Mouse (Mus musculus) CH12.LX (cell line): Measurements from ENCODE around the gene D130043K22Rik. TPM values are rescaled to one million over a fixed set of nuclear protein-coding genes. Genes with fewer than 3 reads are reported as not detected.

Experiments
- DNase-seq: peaks from one replicate; pipeline ENCODE4 v3.0.0-alpha.2; 2013; ENCODE audit errors: extremely low read depth
- H3K27ac ChIP-seq: 2 replicates; pipeline ENCODE4 v1.5.1; 2012; ENCODE audit warnings: low read depth, mild to moderate bottlenecking, control low read depth, moderate library complexity; ENCODE audit not compliant: insufficient read depth
- H3K27me3 ChIP-seq: replicated peaks from 2 replicates; pipeline ENCODE3; 2012; ENCODE audit warnings: inconsistent platforms
- H3K36me3 ChIP-seq, 2 experiments: replicated peaks in 1 of 2; 2 replicates each; pipeline versions ENCODE3 to v1.6.1; 2012; ENCODE audit warnings: inconsistent platforms in 1 of 2, low read length in 1 of 2, mild to moderate bottlenecking in 1 of 2, mixed read lengths in 1 of 2, moderate library complexity in 1 of 2; ENCODE audit not compliant: control insufficient read depth in 1 of 2, insufficient read depth in 1 of 2
- H3K4me1 ChIP-seq, 2 experiments: 2 replicates each; pipeline ENCODE4 v1.6.1; 2012; ENCODE audit warnings: inconsistent platforms in 1 of 2, moderate library complexity in 1 of 2; ENCODE audit not compliant: insufficient read depth in 2 of 2, control insufficient read depth in 1 of 2
- H3K4me2 ChIP-seq: 2 replicates; pipeline ENCODE4 v1.6.1; 2012; ENCODE audit warnings: low read depth, mild to moderate bottlenecking, control low read depth; ENCODE audit not compliant: poor library complexity, insufficient read depth, severe bottlenecking
- H3K4me3 ChIP-seq, 3 experiments: fragments of 150-350 bp in 1 of 3; sonication (generic) in 1 of 3; replicated peaks in 1 of 3; 2 replicates each; pipeline versions ENCODE3 to v1.5.1; 2011 to 2012; ENCODE audit warnings: low read depth in 2 of 3, low read length in 2 of 3, mild to moderate bottlenecking in 2 of 3, moderate library complexity in 2 of 3, control low read depth in 1 of 3, improper control_type of control experiment in 1 of 3, inconsistent platforms in 1 of 3, mixed read lengths in 1 of 3; ENCODE audit not compliant: poor library complexity in 1 of 3
- H3K79me2 ChIP-seq: replicated peaks from 2 replicates; pipeline ENCODE4 v1.6.1; 2012; ENCODE audit warnings: mild to moderate bottlenecking, moderate library complexity; ENCODE audit not compliant: control insufficient read depth, poor library complexity, insufficient read depth, severe bottlenecking; ENCODE audit errors: extremely low read depth
- H3K9ac ChIP-seq: 2 replicates; pipeline ENCODE4 v1.6.1; 2012; ENCODE audit warnings: low read depth, mild to moderate bottlenecking, control low read depth, moderate library complexity; ENCODE audit not compliant: insufficient read depth
- H3K9me3 ChIP-seq: replicated peaks from 2 replicates; pipeline ENCODE3; 2012; ENCODE audit warnings: low read length, inconsistent platforms, mixed read lengths
- CHD1 ChIP-seq: IDR thresholded peaks from 2 replicates; pipeline ENCODE4 v1.6.1; 2012; ENCODE audit warnings: low read depth, low read length, improper control_type of control experiment, inconsistent platforms
- CHD2 ChIP-seq: IDR thresholded peaks from 2 replicates; pipeline ENCODE4 v1.6.1; 2011; ENCODE audit warnings: low read length, improper control_type of control experiment
- ELF1 ChIP-seq: IDR thresholded peaks from 2 replicates; pipeline ENCODE4 v1.6.1; 2014; ENCODE audit warnings: low read depth, mild to moderate bottlenecking, inconsistent platforms, low read length, improper control_type of control experiment
- ETS1 ChIP-seq: conservative IDR thresholded peaks from 2 replicates; pipeline ENCODE4 v1.6.1; 2012; ENCODE audit warnings: low read depth, mild to moderate bottlenecking, inconsistent platforms, low read length, improper control_type of control experiment, moderate library complexity
- GABPA ChIP-seq: IDR thresholded peaks from 2 replicates; pipeline ENCODE4 v1.6.1; 2012; ENCODE audit warnings: low read depth, low read length, improper control_type of control experiment, inconsistent platforms; ENCODE audit not compliant: insufficient replicate concordance
- KAT2A ChIP-seq: IDR thresholded peaks from 2 replicates; pipeline ENCODE4 v1.6.1; 2012; ENCODE audit warnings: low read length, improper control_type of control experiment, inconsistent platforms; ENCODE audit not compliant: insufficient replicate concordance
- MAFK ChIP-seq: IDR thresholded peaks from 2 replicates; pipeline ENCODE4 v1.6.1; 2011; ENCODE audit warnings: low read length, improper control_type of control experiment; ENCODE audit not compliant: insufficient replicate concordance
- MAX ChIP-seq: IDR thresholded peaks from 2 replicates; pipeline ENCODE4 v1.6.1; 2011; ENCODE audit warnings: low read length, improper control_type of control experiment
- MEF2A ChIP-seq: IDR thresholded peaks from 2 replicates; pipeline ENCODE4 v1.6.1; 2014; ENCODE audit warnings: low read depth, mild to moderate bottlenecking, inconsistent platforms, low read length, improper control_type of control experiment, borderline replicate concordance
- MXI1 ChIP-seq: IDR thresholded peaks from 2 replicates; pipeline ENCODE4 v1.6.1; 2011; ENCODE audit warnings: mild to moderate bottlenecking, low read depth, low read length, improper control_type of control experiment
- NELFE ChIP-seq: IDR thresholded peaks from 2 replicates; pipeline ENCODE4 v1.6.1; 2011; ENCODE audit warnings: low read depth, low read length, improper control_type of control experiment
- PAX5 ChIP-seq: IDR thresholded peaks from 2 replicates; pipeline ENCODE4 v1.6.1; 2012; ENCODE audit warnings: low read length, inconsistent platforms, mixed read lengths
- SMC3 ChIP-seq: IDR thresholded peaks from 2 replicates; pipeline ENCODE4 v1.6.1; 2011; ENCODE audit warnings: low read depth, low read length, improper control_type of control experiment
- TBP ChIP-seq: conservative IDR thresholded peaks from 2 replicates; pipeline ENCODE4 v1.6.1; 2011; ENCODE audit warnings: low read depth, low read length, improper control_type of control experiment
- TCF12 ChIP-seq: IDR thresholded peaks from 2 replicates; pipeline ENCODE4 v1.6.1; 2014; ENCODE audit warnings: low read depth, mild to moderate bottlenecking, inconsistent platforms, low read length, improper control_type of control experiment
- dilution Hi-C: fragments of 300-500 bp; cut with MboI; formaldehyde crosslinking; loops from 2 replicates; pipeline ENCODE4 v1.14.3; 2020; ENCODE audit warnings: low sequenced_read_pairs; ENCODE audit not compliant: extremely low pct_unique_long_range_greater_than_20kb, extremely low pct_ligation_motif_present
- in situ Hi-C: fragments of 300-500 bp; cut with MboI; formaldehyde crosslinking; loops from 3 replicates; pipeline ENCODE4 v1.14.3; 2019; ENCODE audit warnings: low sequenced_read_pairs, low pct_ligation_motif_present, low pct_unique_long_range_greater_than_20kb, mixed read lengths
- polyA plus RNA-seq: library from polyadenylated mRNA; unstranded; fragments of >175 nt; gene quantifications from 2 replicates; pipeline ENCODE4 v1.2.1, GENCODE M21; 2012; ENCODE audit warnings: low read depth; ENCODE audit not compliant: insufficient read length
- total RNA-seq, 2 experiments: library from RNA; depleted of rRNA; stranded (reverse); fragments of 300-350 nt in 1 of 2; fragments of >200 nt in 1 of 2; gene quantifications; 2 replicates each; pipeline ENCODE4 v1.2.3; 2012 to 2014

D130043K22Rik gene
- total RNA-seq (2012; rRNA removed) (0.08 and 0.25 TPM in 2 replicates), total RNA-seq (2014; rRNA removed) (0.05 and 0.08 TPM in 2 replicates), polyA plus RNA-seq (0.04 and 0.16 TPM in 2 replicates)

DNA sequence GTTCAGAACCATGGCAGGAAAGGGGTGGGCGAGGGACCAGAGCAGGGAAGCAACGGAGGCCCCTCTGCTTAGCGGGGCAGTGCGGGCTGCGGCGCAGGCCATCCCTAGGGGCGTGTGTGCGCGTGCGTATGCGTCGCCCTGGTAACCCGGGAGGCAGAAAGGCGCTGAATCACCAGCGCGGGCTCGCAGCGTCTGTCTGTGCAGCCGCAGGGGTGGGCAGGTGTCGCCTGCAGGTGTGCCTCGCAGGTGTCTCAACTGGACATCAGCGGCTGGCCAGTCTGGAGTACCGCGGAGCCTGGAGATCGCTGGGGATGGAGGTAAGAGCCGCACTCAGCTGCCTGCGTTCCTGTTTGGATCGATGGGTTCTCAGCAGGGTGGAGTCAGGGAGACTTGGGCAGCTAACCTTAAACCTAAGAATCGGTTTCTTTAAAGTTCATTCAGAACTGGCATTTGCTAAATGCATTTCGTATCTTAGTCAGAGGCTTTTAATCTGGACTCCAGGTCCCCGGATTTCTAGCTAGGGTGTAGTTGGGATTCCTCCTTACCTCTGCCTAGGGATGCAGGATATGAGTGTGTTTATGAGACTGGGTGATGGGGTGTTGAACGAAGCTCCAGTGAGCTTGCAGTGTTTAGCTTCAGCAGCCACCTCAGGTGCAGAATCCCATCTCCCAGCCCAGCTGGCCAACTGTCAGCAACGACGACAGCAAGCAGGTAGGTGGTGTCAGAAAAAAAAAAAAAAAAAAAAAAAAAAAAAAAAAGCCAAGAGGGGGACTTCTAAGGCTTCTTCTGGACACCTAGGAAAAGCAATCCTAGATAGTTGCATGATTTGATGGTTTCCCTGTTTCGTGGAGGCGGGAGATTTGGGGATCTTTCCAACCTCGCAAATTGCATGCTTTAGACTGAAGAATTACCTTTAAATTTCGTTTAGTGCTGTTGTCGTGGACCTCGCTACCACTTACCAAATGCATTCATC is at the start of gene D130043K22Rik:
Gene D130043K22Rik, plus strand, starts transcription at position 153 of the 973 bp plus-strand sequence.
- H3K27ac ChIP-seq = no peak within 1 kb of the TSS
- TF ChIP-seq NELFE (no peak), CHD1 (no peak), GABPA (no peak), MXI1 (no peak), MAFK (no peak), ELF1 (no peak), MEF2A (no peak), KAT2A (no peak), MAX (no peak), SMC3 (no peak)
- no peak within 1 kb of the TSS for H3K9ac ChIP-seq
- H3K4me1 ChIP-seq = no peaks in the 10 kb centered on the region
- dilution Hi-C loops (no loop called here), in situ Hi-C loops (no loop called here)
- H3K27me3 ChIP-seq = no peaks in the 10 kb centered on the region
- H3K9me3 ChIP-seq = no peaks in the 10 kb centered on the region
- no peak for DNase-seq
- H3K79me2 ChIP-seq = 0 out of 2 replicates have a peak, but pooled peaks cover 2% of the 10 kb centered on the region
- H3K36me3 ChIP-seq = peaks cover 6 to 31% of the 10 kb centered on the region in 2 experiments
- no peak within 1 kb of the TSS for H3K4me3 ChIP-seq
- H3K4me2 ChIP-seq = no peak within 1 kb of the TSS

DNA sequence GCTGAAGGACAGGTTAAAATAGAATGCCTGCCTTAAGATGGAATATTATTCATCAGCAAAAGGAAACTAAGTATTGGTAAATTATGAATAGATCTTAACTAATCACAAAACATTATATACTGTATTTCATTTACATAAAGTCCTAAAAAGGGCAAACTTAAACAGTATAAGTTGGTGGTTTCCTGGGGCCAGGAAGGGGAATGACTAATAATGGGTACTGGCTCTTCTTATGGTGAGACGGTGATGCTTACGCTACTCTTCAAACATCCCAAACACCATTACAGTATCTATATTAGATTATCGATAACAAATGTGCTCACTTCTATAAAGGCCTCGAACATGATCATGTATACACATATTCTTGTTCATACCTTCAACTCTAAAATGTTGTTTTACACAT is 46.2 kb upstream of the D130043K22Rik start:
- Histone ChIP-seq H3K36me3 (no peaks in the 10 kb centered on the region), H3K9me3 (no peaks in the 10 kb centered on the region), H3K9ac (no peak overlapping the region), H3K4me3 (no peak overlapping the region), H3K4me1 (peaks cover 2 to 5% of the 10 kb centered on the region in 2 experiments; a peak in 3 of 4 replicates), H3K27me3 (no peaks in the 10 kb centered on the region), H3K27ac (no peak overlapping the region), H3K4me2 (no peak overlapping the region), H3K79me2 (peaks cover 24% of the 10 kb centered on the region)
- DNase-seq = no peak
- in situ Hi-C loops (no loop called here), dilution Hi-C loops (no loop called here)
- TF ChIP-seq PAX5 (no peak), MEF2A (no peak), TCF12 (no peak), TBP (no peak), CHD2 (no peak), ETS1 (no peak)
